Mouse (Mus musculus) adrenal gland, postnatal 10 days (tissue): ENCODE measurements around the gene Zc3h7b. TPM values are rescaled to one million over a fixed set of nuclear protein-coding genes. Genes with fewer than 3 reads are reported as not detected.

Experiments
- DNase-seq: peaks from one replicate; pipeline ENCODE4 v3.0.0; 2021; ENCODE audit warnings: mixed read lengths
- total RNA-seq, 2 experiments: library from RNA; stranded (reverse); gene quantifications; 2 replicates each; pipeline ENCODE4 v1.2.3; 2021

Zc3h7b gene
- total RNA-seq, 2 experiments from 2014 or later, result 73.2 to 78.2 TPM

- no peak for DNase-seq
These were observed 47.6 kb downstream of the Zc3h7b start for GRCm38 (mm10) chr15:81792444-81792843.

GRCm38 (mm10) chr15:81796228-81796627 lies 51.4 kb downstream of the Zc3h7b start:
- peak; percentile 31 for DNase-seq

- no peak for DNase-seq
These were observed 53.0 kb downstream of the Zc3h7b start for GRCm38 (mm10) chr15:81797861-81798260.

GRCm38 (mm10) chr15:81798421-81798820 lies 53.6 kb downstream of the Zc3h7b start:
- no peak for DNase-seq

- no peak for DNase-seq
These were observed 55.5 kb downstream of the Zc3h7b start for GRCm38 (mm10) chr15:81800391-81800790.

GRCm38 (mm10) chr15:81802001-81802890 lies 57.4 kb downstream of the Zc3h7b start, which contains the start of gene Tef:
Gene Tef (plus strand): TSS chr15:81802421.
- DNase-seq, result peak; percentile 100

GRCm38 (mm10) chr15:81802941-81803351 lies 58.1 kb downstream of the Zc3h7b start:
- DNase-seq, result no peak

GRCm38 (mm10) chr15:81803425-81803951 lies 58.6 kb downstream of the Zc3h7b start:
- no peak for DNase-seq

- no peak for DNase-seq
These were observed 59.3 kb downstream of the Zc3h7b start for GRCm38 (mm10) chr15:81804172-81804571.

- no peak for DNase-seq
These were observed 60.0 kb downstream of the Zc3h7b start for GRCm38 (mm10) chr15:81804883-81805282.

- peak; percentile 68 for DNase-seq
These were observed 60.8 kb downstream of the Zc3h7b start for GRCm38 (mm10) chr15:81805624-81806023.

- DNase-seq, result no peak
These were observed 62.0 kb downstream of the Zc3h7b start for GRCm38 (mm10) chr15:81806621-81807404.

GRCm38 (mm10) chr15:81808799-81809198 lies 63.9 kb downstream of the Zc3h7b start:
- DNase-seq, result no peak

- DNase-seq, result no peak
These were observed 64.7 kb downstream of the Zc3h7b start for GRCm38 (mm10) chr15:81809550-81809949.

GRCm38 (mm10) chr15:81810150-81810549 lies 65.3 kb downstream of the Zc3h7b start:
- DNase-seq, result peak; percentile 93

- DNase-seq, result peak; percentile 99
These were observed 66.1 kb downstream of the Zc3h7b start for GRCm38 (mm10) chr15:81810671-81811598.

- peak; percentile 84 for DNase-seq
These were observed 66.7 kb downstream of the Zc3h7b start for GRCm38 (mm10) chr15:81811599-81811996.

- DNase-seq, result peak; percentile 59
These were observed 67.4 kb downstream of the Zc3h7b start for GRCm38 (mm10) chr15:81812287-81812686.

GRCm38 (mm10) chr15:81812696-81813631 lies 68.1 kb downstream of the Zc3h7b start:
- no peak for DNase-seq

GRCm38 (mm10) chr15:81813986-81814705 lies 69.3 kb downstream of the Zc3h7b start:
- DNase-seq, result no peak
